Mouse (Mus musculus) intestine, embryonic 14.5 days (tissue): ENCODE measurements around the gene Slc5a2. TPM values are rescaled to one million over a fixed set of nuclear protein-coding genes. Genes with fewer than 3 reads are reported as not detected.
A peak's percentile ranks its signal among the peaks of the same experiment; 100 is the strongest.

ENCODE experiments used
- ATAC-seq: fragments of 200-750 bp; cut with Nextera tagmentation; replicated peaks from 2 replicates; pipeline ENCODE4 v1.8.0; 2017; ENCODE audit warnings: low read depth, moderate number of reproducible peaks, moderate TSS enrichment, moderate library complexity; ENCODE audit not compliant: low FRiP score, low TSS enrichment
- DNase-seq: peaks from one replicate; pipeline ENCODE4 v3.0.0-alpha.2; 2018; ENCODE audit warnings: low spot score
- H3K27ac ChIP-seq: fragments of 300-500 bp; sonication (generic); 2 replicates; pipeline ENCODE4 v1.5.1; 2014; ENCODE audit warnings: low read depth, mild to moderate bottlenecking, control low read depth
- H3K27me3 ChIP-seq: fragments of 300-500 bp; sonication (generic); replicated peaks from 2 replicates; pipeline ENCODE4 v1.6.1; 2014; ENCODE audit warnings: low read length, control low read depth; ENCODE audit not compliant: control insufficient read depth, insufficient read depth
- H3K36me3 ChIP-seq: fragments of 300-500 bp; sonication (generic); 2 replicates; pipeline ENCODE4 v1.6.1; 2014; ENCODE audit warnings: low read length, control low read depth; ENCODE audit not compliant: control insufficient read depth, insufficient read depth
- H3K4me1 ChIP-seq: fragments of 300-500 bp; sonication (generic); replicated peaks from 2 replicates; pipeline ENCODE4 v1.6.1; 2014; ENCODE audit warnings: low read length, control low read depth, mixed read lengths; ENCODE audit not compliant: control insufficient read depth, insufficient read depth
- H3K4me2 ChIP-seq: fragments of 300-500 bp; sonication (generic); 2 replicates; pipeline ENCODE4 v1.6.1; 2014; ENCODE audit warnings: low read length
- H3K4me3 ChIP-seq: fragments of 300-500 bp; sonication (generic); 2 replicates; pipeline ENCODE4 v1.5.1; 2014; ENCODE audit warnings: low read depth, low read length, control low read depth, mixed read lengths
- H3K9ac ChIP-seq: fragments of 300-500 bp; sonication (generic); 2 replicates; pipeline ENCODE4 v1.6.1; 2014; ENCODE audit warnings: mild to moderate bottlenecking, low read length
- H3K9me3 ChIP-seq: fragments of 300-500 bp; sonication (generic); 2 replicates; pipeline ENCODE4 v1.6.1; 2016; ENCODE audit warnings: low read length, control low read depth; ENCODE audit not compliant: control insufficient read depth
- WGBS: fragments of 180-500 bp; shearing (Covaris S2); extraction: QIAGEN DNeasy Blood & Tissue Kit; methylation state at CpG from one replicate; pipeline ENCODE4 v1.1.7; 2014; 5-methylcytosine and 5-hydroxymethylcytosine counted together
- polyA plus RNA-seq: library from polyadenylated mRNA; unstranded; fragments of >200 nt; fragmentation: Nextera tagmentation; extraction: Ambion mirVana; gene quantifications from 2 replicates; pipeline ENCODE4 v1.2.1, GENCODE M21; 2014

Slc5a2 gene
- polyA plus RNA-seq, 1 experiment from 2014 or later: not detected

DNA sequence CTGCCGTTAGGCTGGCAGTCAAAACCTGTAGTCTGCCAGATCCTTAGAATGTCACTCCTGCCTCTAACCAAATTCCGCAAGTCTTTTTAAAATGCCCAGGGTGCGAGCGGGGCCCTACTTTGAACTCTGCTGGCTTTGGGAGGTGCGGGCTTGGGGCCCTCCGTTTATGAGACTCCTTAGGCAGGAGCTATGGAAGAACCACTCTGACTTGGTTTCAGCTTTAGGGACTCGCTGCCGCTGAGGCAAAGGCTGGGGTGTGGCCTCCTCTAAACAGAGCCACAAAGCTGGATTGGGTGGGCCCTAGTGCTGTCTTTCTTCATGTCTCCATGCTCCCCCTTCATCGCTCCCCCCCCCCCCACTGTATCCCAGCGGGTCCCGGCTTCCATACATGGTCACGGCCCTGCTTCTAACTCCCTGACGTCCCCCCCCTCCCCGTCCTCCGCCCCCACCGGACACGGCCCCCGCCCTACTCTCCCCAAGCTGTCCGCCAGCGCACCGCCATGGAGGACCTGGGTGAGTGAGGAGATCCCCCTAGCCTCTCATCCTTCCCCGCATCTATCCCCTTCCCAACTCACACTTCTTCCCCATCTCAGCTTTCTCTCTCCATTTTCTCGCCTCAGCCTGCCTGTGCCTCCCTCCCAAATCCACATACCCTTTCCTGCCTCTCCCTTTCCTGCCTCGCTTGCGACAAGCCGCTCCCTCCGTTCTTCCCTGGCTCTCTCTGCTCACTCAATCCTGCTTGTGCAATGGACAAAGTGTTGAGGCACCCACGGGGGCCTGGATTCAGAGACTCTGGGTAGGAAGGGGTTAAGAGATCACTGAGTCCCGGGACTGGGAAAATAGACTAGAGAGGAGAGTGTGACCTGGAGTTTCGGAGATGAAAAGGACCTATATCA lies 18.7 kb upstream of the Slc5a2 start, which contains the start of gene Tgfb1i1:
Gene Tgfb1i1, plus strand, starts transcription at position 317 of the 896 bp plus-strand sequence.
- ATAC-seq: peak; percentile 87
- WGBS: 1% methylated on average over 29 of the region's 30 CpGs
- Histone ChIP-seq H3K4me3 (peak within 1 kb of the TSS; percentile 54), H3K36me3 (peaks cover 57% of the 10 kb centered on the region), H3K4me1 (peaks cover 23% of the 10 kb centered on the region; the same call in 1 of the 2 replicates), H3K4me2 (peak within 1 kb of the TSS; percentile 67), H3K9me3 (no peaks in the 10 kb centered on the region), H3K9ac (peak within 1 kb of the TSS; percentile 78), H3K27ac (peak within 1 kb of the TSS; percentile 89), H3K27me3 (no peaks in the 10 kb centered on the region)
- peak; percentile 79 for DNase-seq

DNA sequence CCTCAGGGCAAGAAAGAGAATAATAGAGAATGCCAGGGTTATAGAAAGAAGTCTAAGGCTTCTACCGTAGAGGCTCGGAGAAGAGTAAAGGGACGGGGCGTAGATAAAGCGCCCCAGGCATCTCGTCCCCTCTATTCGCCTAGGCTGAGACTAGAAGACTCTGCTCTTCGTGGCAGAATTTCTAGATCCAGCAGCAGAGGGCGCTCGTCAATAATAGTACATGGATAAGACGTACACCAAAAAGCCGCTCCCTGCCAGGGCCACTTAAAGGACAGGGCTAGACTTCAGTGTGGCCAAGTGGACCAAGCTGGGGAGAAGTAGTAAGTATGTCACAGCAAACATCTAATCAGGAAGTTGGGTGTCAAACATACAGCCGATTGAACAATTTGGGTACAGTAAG lies 18.0 kb upstream of the Slc5a2 start:
- H3K9me3 ChIP-seq: no peaks in the 10 kb centered on the region
- H3K4me1 ChIP-seq: peaks cover 28% of the 10 kb centered on the region; the same call in 1 of the 2 replicates
- peak; percentile 65 for ATAC-seq
- H3K27me3 ChIP-seq: no peaks in the 10 kb centered on the region
- H3K4me2 ChIP-seq: peak overlapping the region; percentile 67
- H3K9ac ChIP-seq: peak overlapping the region; percentile 78
- peak overlapping the region; percentile 89 for H3K27ac ChIP-seq
- H3K4me3 ChIP-seq: peak overlapping the region; percentile 54
- peaks cover 58% of the 10 kb centered on the region for H3K36me3 ChIP-seq
- 2% methylated on average over 13 of the region's 13 CpGs for WGBS
- peak; percentile 93 for DNase-seq

DNA sequence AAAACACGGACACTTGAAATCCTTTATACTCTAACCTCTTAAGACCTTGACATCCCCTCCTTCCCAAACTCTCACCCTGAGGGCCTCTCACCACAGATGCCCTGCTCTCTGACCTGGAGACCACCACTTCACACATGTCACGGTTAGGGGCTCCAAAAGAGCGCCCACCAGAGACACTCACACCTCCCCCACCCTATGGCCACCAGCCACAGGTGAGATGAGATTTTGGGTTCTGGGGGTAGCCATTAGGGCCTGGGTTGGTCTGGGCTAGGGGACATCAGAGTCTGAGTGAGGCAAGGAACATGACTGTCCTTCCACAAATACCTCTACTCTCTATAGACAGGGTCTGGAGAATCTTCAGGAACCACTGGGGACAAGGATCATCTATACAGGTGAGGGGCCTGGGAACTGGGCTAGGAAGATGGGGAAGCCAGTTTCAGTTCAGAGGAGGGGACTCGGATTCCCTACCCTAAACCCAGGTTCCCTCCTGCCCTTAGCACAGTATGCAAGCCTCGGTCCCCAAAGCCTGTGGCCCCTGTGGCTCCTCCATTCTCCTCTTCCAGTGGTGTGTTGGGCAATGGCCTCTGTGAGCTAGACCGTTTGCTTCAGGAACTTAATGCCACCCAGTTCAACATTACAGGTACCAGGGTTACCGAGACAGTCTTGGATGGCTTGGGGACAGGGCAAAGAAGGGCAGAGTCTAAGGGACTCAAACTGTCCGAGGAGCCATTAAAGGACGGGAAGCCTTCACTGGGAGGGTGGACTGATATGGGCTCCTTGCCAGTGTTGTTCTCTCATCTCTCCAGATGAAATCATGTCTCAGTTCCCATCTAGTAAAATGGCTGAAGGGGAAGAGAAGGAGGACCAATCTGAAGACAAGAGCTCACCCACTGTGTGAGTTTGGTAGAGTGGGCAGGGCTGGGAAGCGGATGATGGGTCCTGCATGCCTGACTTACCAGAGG lies 17.1 kb upstream of the Slc5a2 start:
- WGBS: 81% methylated on average over 10 of the region's 10 CpGs
- H3K4me2 ChIP-seq: peak overlapping the region; percentile 67
- H3K9ac ChIP-seq: peak overlapping the region; percentile 78
- no peak overlapping the region; the same call in 1 of the 2 replicates for H3K27ac ChIP-seq
- no peak for ATAC-seq
- peaks cover 28% of the 10 kb centered on the region; the same call in 1 of the 2 replicates for H3K4me1 ChIP-seq
- H3K27me3 ChIP-seq: no peaks in the 10 kb centered on the region
- peak overlapping the region; percentile 54 for H3K4me3 ChIP-seq
- no peaks in the 10 kb centered on the region for H3K9me3 ChIP-seq
- H3K36me3 ChIP-seq: peaks cover 56% of the 10 kb centered on the region
- no peak for DNase-seq

DNA sequence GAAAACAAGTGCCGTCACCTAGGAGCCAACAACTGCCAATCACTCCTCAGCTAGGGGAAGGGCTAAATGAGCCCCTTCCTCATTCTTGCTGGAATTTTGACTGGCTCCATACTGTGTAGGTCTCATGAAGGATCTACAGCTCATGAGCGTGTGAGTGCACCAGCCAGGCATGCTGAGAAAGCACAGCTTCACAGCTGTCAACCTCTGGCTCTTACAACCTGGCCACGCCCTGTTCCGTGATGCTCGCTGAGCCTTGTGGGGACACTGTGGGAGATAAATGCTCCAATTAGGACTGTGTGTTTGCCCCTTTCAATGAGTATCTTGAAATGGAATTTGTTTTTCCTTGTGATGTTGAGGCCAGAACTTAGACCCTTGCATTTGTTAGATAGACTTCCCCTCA lies 15.5 kb upstream of the Slc5a2 start:
- 86% methylated on average over 5 of the region's 5 CpGs for WGBS
- Histone ChIP-seq H3K4me2 (peak overlapping the region; percentile 13; the same call in 1 of the 2 replicates), H3K27ac (no peak overlapping the region), H3K4me1 (peaks cover 28% of the 10 kb centered on the region; the same call in 1 of the 2 replicates), H3K4me3 (no peak overlapping the region), H3K36me3 (peaks cover 54% of the 10 kb centered on the region), H3K27me3 (no peaks in the 10 kb centered on the region), H3K9ac (no peak overlapping the region), H3K9me3 (no peaks in the 10 kb centered on the region)
- no peak for ATAC-seq
- DNase-seq: no peak

DNA sequence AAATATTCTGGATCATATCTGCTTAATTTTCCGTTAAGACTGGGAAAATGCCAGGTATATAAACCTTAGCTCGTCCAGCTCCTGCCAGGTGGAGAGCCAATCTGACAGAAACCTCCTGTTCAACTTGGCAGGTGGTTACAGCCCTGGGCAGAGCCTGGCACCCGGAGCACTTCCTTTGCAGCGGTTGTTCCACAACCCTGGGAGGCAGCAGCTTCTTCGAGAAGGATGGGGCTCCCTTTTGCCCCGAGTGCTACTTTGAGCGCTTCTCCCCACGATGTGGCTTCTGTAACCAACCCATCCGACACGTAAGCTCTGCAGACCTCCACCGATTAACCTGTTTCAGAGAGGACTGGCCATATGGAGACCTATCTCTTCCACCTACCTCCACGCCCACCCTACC lies 13.5 kb upstream of the Slc5a2 start:
- Histone ChIP-seq H3K36me3 (peaks cover 51% of the 10 kb centered on the region), H3K27ac (no peak overlapping the region), H3K4me1 (peaks cover 23% of the 10 kb centered on the region; the same call in 1 of the 2 replicates), H3K27me3 (no peaks in the 10 kb centered on the region), H3K4me2 (peak overlapping the region; percentile 35), H3K9me3 (no peaks in the 10 kb centered on the region), H3K4me3 (no peak overlapping the region), H3K9ac (no peak overlapping the region)
- DNase-seq (no peak), ATAC-seq (no peak)
- 49% methylated on average over 12 of the region's 12 CpGs for WGBS

DNA sequence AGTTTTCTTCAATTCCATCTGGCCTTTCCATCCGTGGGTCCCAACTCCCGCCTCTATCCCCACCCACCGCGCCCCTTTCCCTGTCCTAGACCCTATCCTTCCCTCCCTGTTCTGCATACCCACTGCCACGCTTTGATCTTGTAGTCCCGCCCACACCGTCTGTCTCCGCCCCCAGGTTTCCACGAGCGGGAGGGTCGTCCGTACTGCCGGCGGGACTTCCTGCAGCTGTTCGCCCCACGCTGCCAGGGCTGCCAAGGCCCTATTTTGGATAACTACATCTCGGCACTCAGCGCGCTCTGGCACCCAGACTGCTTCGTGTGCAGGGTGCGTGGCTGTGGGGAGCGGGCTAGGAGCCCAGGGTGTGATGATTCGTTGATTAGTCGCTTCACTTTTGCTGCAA lies 12.8 kb upstream of the Slc5a2 start:
- Histone ChIP-seq H3K9ac (no peak overlapping the region), H3K36me3 (peaks cover 51% of the 10 kb centered on the region), H3K27me3 (no peaks in the 10 kb centered on the region), H3K4me2 (peak overlapping the region; percentile 35), H3K4me3 (no peak overlapping the region), H3K27ac (no peak overlapping the region), H3K9me3 (no peaks in the 10 kb centered on the region), H3K4me1 (peaks cover 28% of the 10 kb centered on the region)
- no peak for ATAC-seq
- WGBS: 16% methylated on average over 24 of the region's 24 CpGs
- no peak for DNase-seq

DNA sequence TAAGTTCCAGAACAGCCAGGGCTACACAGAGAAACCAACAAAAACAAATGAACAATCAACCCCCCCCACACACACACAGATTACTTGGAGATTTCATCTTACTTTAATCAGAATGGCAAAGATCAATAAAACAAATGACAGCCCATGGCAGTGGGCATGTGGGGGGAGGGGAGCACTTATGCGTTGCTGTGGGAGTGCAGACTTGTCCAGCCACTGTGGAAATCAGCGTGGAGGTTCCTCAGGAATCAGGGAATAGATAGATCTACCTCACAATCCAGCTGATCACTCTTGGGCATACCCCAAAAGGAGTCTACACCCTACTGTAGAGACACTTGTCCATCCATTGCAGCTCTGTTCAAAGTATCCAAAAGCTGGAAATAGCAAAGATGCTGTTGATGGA lies 10.5 kb upstream of the Slc5a2 start:
- Histone ChIP-seq H3K27me3 (no peaks in the 10 kb centered on the region), H3K27ac (no peak overlapping the region), H3K36me3 (peaks cover 39% of the 10 kb centered on the region), H3K4me2 (no peak overlapping the region), H3K9ac (no peak overlapping the region), H3K4me1 (peaks cover 18% of the 10 kb centered on the region), H3K4me3 (no peak overlapping the region), H3K9me3 (no peaks in the 10 kb centered on the region)
- no peak for DNase-seq
- ATAC-seq: no peak
- 51% methylated on average over 2 of the region's 2 CpGs for WGBS

DNA sequence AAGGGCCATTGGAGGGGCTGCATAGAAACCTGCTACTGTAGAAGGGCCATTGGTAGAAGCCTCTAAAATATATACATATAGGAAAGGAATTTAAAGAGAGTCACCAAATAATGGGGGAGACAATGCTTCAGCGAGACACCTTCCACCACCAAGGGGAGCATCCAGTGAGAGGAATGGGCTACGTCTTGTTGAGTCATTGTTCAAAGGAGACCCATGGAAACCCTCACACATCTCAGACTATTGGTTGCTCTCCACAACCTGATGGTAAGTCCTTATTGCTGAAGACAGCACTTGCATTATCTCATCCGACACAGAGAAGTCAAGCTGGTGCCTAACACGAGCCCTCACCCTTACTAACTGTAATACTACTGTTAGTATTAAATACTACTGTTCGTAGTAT lies 9.7 kb upstream of the Slc5a2 start:
- 88% methylated on average over 5 of the region's 5 CpGs for WGBS
- Histone ChIP-seq H3K27me3 (no peaks in the 10 kb centered on the region), H3K9me3 (no peaks in the 10 kb centered on the region), H3K4me2 (no peak overlapping the region), H3K4me1 (peaks cover 16% of the 10 kb centered on the region), H3K4me3 (no peak overlapping the region), H3K36me3 (peaks cover 32% of the 10 kb centered on the region), H3K9ac (no peak overlapping the region), H3K27ac (no peak overlapping the region)
- DNase-seq: no peak
- ATAC-seq: no peak
